Mouse (Mus musculus) liver, embryonic 14.5 days (tissue): ENCODE measurements around the gene Ntm. TPM values are rescaled to one million over a fixed set of nuclear protein-coding genes. Genes with fewer than 3 reads are reported as not detected.

Experiments
- ATAC-seq: fragments of 200-750 bp; cut with Nextera tagmentation; 2 replicates; pipeline ENCODE4 v1.8.0; 2017; ENCODE audit warnings: moderate number of reproducible peaks, mild to moderate bottlenecking, moderate library complexity; ENCODE audit not compliant: insufficient read depth
- DNase-seq, 3 experiments: peaks; one replicate each; pipeline ENCODE4 v3.0.0-alpha.2; 2012 to 2013; ENCODE audit warnings: low read depth in 3 of 3, low spot score in 3 of 3
- H3K27ac ChIP-seq: fragments of 300-500 bp; sonication (generic); 2 replicates; pipeline ENCODE4 v1.5.1; 2014; ENCODE audit warnings: moderate library complexity, mild to moderate bottlenecking, control low read depth, inconsistent platforms
- H3K27me3 ChIP-seq: fragments of 300-500 bp; sonication (generic); 2 replicates; pipeline ENCODE4 v1.6.1; 2014; ENCODE audit warnings: mild to moderate bottlenecking, low read length, moderate library complexity; ENCODE audit not compliant: control insufficient read depth, insufficient read depth
- H3K36me3 ChIP-seq: fragments of 300-500 bp; sonication (generic); replicated peaks from 2 replicates; pipeline ENCODE4 v1.6.1; 2014; ENCODE audit warnings: low read depth; ENCODE audit not compliant: control insufficient read depth, insufficient read depth
- H3K4me1 ChIP-seq, 2 experiments: fragments of 200-500 bp in 1 of 2; fragments of 300-500 bp in 1 of 2; sonication (generic) in 1 of 2; replicated peaks; 2 replicates each; pipeline ENCODE4 v1.6.1; 2012 to 2014; ENCODE audit warnings: antibody characterized with exemption in 1 of 2, inconsistent platforms in 1 of 2, low read length in 1 of 2; ENCODE audit not compliant: control insufficient read depth in 2 of 2, insufficient read depth in 2 of 2
- H3K4me2 ChIP-seq: fragments of 300-500 bp; sonication (generic); 2 replicates; pipeline ENCODE4 v1.6.1; 2014; ENCODE audit warnings: low read depth, mild to moderate bottlenecking, control low read depth, moderate library complexity
- H3K4me3 ChIP-seq, 2 experiments: fragments of 200-500 bp in 1 of 2; fragments of 300-500 bp in 1 of 2; sonication (generic) in 1 of 2; 2 replicates each; pipeline ENCODE4 v1.5.1; 2012 to 2014; ENCODE audit warnings: low read depth in 2 of 2, low read length in 2 of 2, mild to moderate bottlenecking in 2 of 2, control low read depth in 1 of 2, inconsistent platforms in 1 of 2, moderate library complexity in 1 of 2; ENCODE audit not compliant: insufficient read depth in 1 of 2
- H3K9ac ChIP-seq: fragments of 300-500 bp; sonication (generic); replicated peaks from 2 replicates; pipeline ENCODE4 v1.6.1; 2014; ENCODE audit warnings: mild to moderate bottlenecking, control low read depth, moderate library complexity
- H3K9me3 ChIP-seq: fragments of 300-500 bp; sonication (generic); 2 replicates; pipeline ENCODE4 v1.6.1; 2016; ENCODE audit warnings: low read length, mixed read lengths; ENCODE audit not compliant: control insufficient read depth
- CTCF ChIP-seq: IDR thresholded peaks from 2 replicates; pipeline ENCODE4 v1.5.1; 2016; ENCODE audit warnings: antibody characterized with exemption, low read depth, control low read depth
- EP300 ChIP-seq: IDR thresholded peaks from 2 replicates; pipeline ENCODE4 v1.6.1; 2016; ENCODE audit warnings: antibody characterized with exemption, low read depth
- WGBS: fragments of 180-500 bp; shearing (Covaris S2); extraction: QIAGEN DNeasy Blood & Tissue Kit; methylation state at CpG from one replicate; pipeline ENCODE4 v1.1.7; 2014; ENCODE audit not compliant: insufficient replicate concordance; 5-methylcytosine and 5-hydroxymethylcytosine counted together
- polyA plus RNA-seq, 2 experiments: library from polyadenylated mRNA; depleted of rRNA in 1 of 2; stranded (reverse) in 1 of 2; unstranded in 1 of 2; fragments of >200 nt; fragmentation: Nextera tagmentation in 1 of 2; extraction: Ambion mirVana in 1 of 2; gene quantifications; 2 replicates each; pipeline versions ENCODE4 v1.2.1 to v1.2.3; 2012 to 2014

The Ntm gene
- polyA plus RNA-seq, 2 experiments, result 0.21 to 0.30 TPM

- H3K4me1 ChIP-seq, result no peaks in the 10 kb centered on the region
- no peak overlapping the region for H3K4me2 ChIP-seq
- ATAC-seq, result no peak
- no peak overlapping the region for H3K27ac ChIP-seq
- no peaks in the 10 kb centered on the region for H3K9me3 ChIP-seq
- no peaks in the 10 kb centered on the region for H3K27me3 ChIP-seq
- H3K9ac ChIP-seq, result no peak overlapping the region
- TF ChIP-seq CTCF (no peak), EP300 (no peak)
- H3K4me3 ChIP-seq, result no peak overlapping the region
- no peak for DNase-seq
- 58% methylated on average over 6 of the region's 6 CpGs for WGBS
- H3K36me3 ChIP-seq, result no peaks in the 10 kb centered on the region
Measured at GRCm38 (mm10) chr9:29671861-29672260, 291.1 kb downstream of the Ntm start.

GRCm38 (mm10) chr9:29663286-29663685 lies 299.7 kb downstream of the Ntm start:
- DNase-seq (no peak), ATAC-seq (no peak)
- no peaks in the 10 kb centered on the region for H3K4me1 ChIP-seq
- no peak overlapping the region for H3K4me2 ChIP-seq
- H3K36me3 ChIP-seq, result no peaks in the 10 kb centered on the region
- no peak overlapping the region for H3K9ac ChIP-seq
- H3K9me3 ChIP-seq, result no peaks in the 10 kb centered on the region
- 64% methylated on average over 7 of the region's 7 CpGs for WGBS
- H3K27me3 ChIP-seq, result no peaks in the 10 kb centered on the region
- H3K4me3 ChIP-seq, result no peak overlapping the region
- TF ChIP-seq EP300, result no peak
- TF ChIP-seq CTCF, result no peak
- no peak overlapping the region for H3K27ac ChIP-seq

- no peak for DNase-seq
- WGBS, result 3% methylated on average over 3 of the region's 3 CpGs
- no peaks in the 10 kb centered on the region for H3K27me3 ChIP-seq
Measured at GRCm38 (mm10) chr9:29661468-29662145, 301.3 kb downstream of the Ntm start.

GRCm38 (mm10) chr9:29660059-29660613 lies 302.8 kb downstream of the Ntm start:
- H3K36me3 ChIP-seq, result no peaks in the 10 kb centered on the region
- ATAC-seq (no peak), DNase-seq (no peak)
- no peak overlapping the region for H3K4me2 ChIP-seq
- WGBS, result 47% methylated on average over 3 of the region's 3 CpGs
- H3K4me1 ChIP-seq, result no peaks in the 10 kb centered on the region
- no peak overlapping the region for H3K4me3 ChIP-seq
- no peak overlapping the region for H3K9ac ChIP-seq
- TF ChIP-seq EP300, result no peak
- no peak for TF ChIP-seq CTCF
- no peaks in the 10 kb centered on the region for H3K9me3 ChIP-seq
- no peaks in the 10 kb centered on the region for H3K27me3 ChIP-seq
- no peak overlapping the region for H3K27ac ChIP-seq

More at GRCm38 (mm10) chr9:29661468-29662145, 301.3 kb downstream of the Ntm start:
- no peak for ATAC-seq
- H3K4me3 ChIP-seq, result no peak overlapping the region
- H3K4me2 ChIP-seq, result no peak overlapping the region
- no peaks in the 10 kb centered on the region for H3K4me1 ChIP-seq
- TF ChIP-seq EP300, result no peak
- TF ChIP-seq CTCF, result peak; percentile 80
- no peaks in the 10 kb centered on the region for H3K36me3 ChIP-seq
- H3K9me3 ChIP-seq, result no peaks in the 10 kb centered on the region
- no peak overlapping the region for H3K27ac ChIP-seq
- no peak overlapping the region for H3K9ac ChIP-seq

GRCm38 (mm10) chr9:29657761-29658465 lies 305.0 kb downstream of the Ntm start:
- 56% methylated on average over 7 of the region's 7 CpGs for WGBS
- H3K9ac ChIP-seq, result no peak overlapping the region
- DNase-seq (no peak), ATAC-seq (no peak)
- TF ChIP-seq CTCF, result no peak
- TF ChIP-seq EP300, result no peak
- H3K4me3 ChIP-seq, result no peak overlapping the region
- H3K27ac ChIP-seq, result no peak overlapping the region
- no peaks in the 10 kb centered on the region for H3K9me3 ChIP-seq
- no peaks in the 10 kb centered on the region for H3K36me3 ChIP-seq
- no peaks in the 10 kb centered on the region for H3K4me1 ChIP-seq
- no peaks in the 10 kb centered on the region for H3K27me3 ChIP-seq
- H3K4me2 ChIP-seq, result no peak overlapping the region
